Mouse (Mus musculus) hindbrain, embryonic 13.5 days (tissue): ENCODE measurements around the gene Igfbp2. TPM values are rescaled to one million over a fixed set of nuclear protein-coding genes. Genes with fewer than 3 reads are reported as not detected.

Experiments used
- ATAC-seq: fragments of 200-750 bp; cut with Nextera tagmentation; 2 replicates; pipeline ENCODE4 v1.8.0; 2017; ENCODE audit warnings: moderate TSS enrichment; ENCODE audit not compliant: low FRiP score
- H3K27ac ChIP-seq: fragments of 300-500 bp; sonication (generic); 2 replicates; pipeline ENCODE4 v1.5.1; 2015; ENCODE audit warnings: inconsistent platforms, mild to moderate bottlenecking, moderate library complexity
- H3K27me3 ChIP-seq: fragments of 300-500 bp; sonication (generic); 2 replicates; pipeline ENCODE4 v1.6.1; 2015; ENCODE audit warnings: mild to moderate bottlenecking, inconsistent platforms
- H3K36me3 ChIP-seq: fragments of 300-500 bp; sonication (generic); 2 replicates; pipeline ENCODE4 v1.6.1; 2015; ENCODE audit warnings: mild to moderate bottlenecking, inconsistent platforms
- H3K4me1 ChIP-seq: fragments of 300-500 bp; sonication (generic); replicated peaks from 2 replicates; pipeline ENCODE4 v1.6.1; 2015; ENCODE audit warnings: inconsistent platforms
- H3K4me2 ChIP-seq: fragments of 300-500 bp; sonication (generic); 2 replicates; pipeline ENCODE4 v1.6.1; 2015; ENCODE audit warnings: inconsistent platforms, mild to moderate bottlenecking, moderate library complexity
- H3K4me3 ChIP-seq: fragments of 300-500 bp; sonication (generic); 2 replicates; pipeline ENCODE4 v1.5.1; 2015; ENCODE audit warnings: mild to moderate bottlenecking, inconsistent platforms
- H3K9ac ChIP-seq: fragments of 300-500 bp; sonication (generic); 2 replicates; pipeline ENCODE4 v1.6.1; 2015; ENCODE audit warnings: mild to moderate bottlenecking, inconsistent platforms
- H3K9me3 ChIP-seq: fragments of 300-500 bp; sonication (generic); 2 replicates; pipeline ENCODE4 v1.6.1; 2016; ENCODE audit warnings: inconsistent platforms
- WGBS: fragments of 180-500 bp; shearing (Covaris S2); methylation state at CpG from one replicate; pipeline ENCODE4 v1.1.7; 2015; 5-methylcytosine and 5-hydroxymethylcytosine counted together
- polyA plus RNA-seq: library from polyadenylated mRNA; unstranded; fragments of >200 nt; fragmentation: Nextera tagmentation; extraction: Ambion mirVana; gene quantifications from 2 replicates; pipeline ENCODE4 v1.2.1, GENCODE M21; 2015

The Igfbp2 gene
- polyA plus RNA-seq, 1 experiment from 2014 or later = 465 TPM

- Histone ChIP-seq H3K27me3 (peaks cover 18% of the 10 kb centered on the region), H3K9ac (no peak overlapping the region), H3K27ac (no peak overlapping the region), H3K36me3 (no peaks in the 10 kb centered on the region), H3K9me3 (no peaks in the 10 kb centered on the region), H3K4me2 (peak overlapping the region; percentile 95; the same call in 1 of the 2 replicates), H3K4me1 (peaks cover 70% of the 10 kb centered on the region), H3K4me3 (no peak overlapping the region)
- ATAC-seq = no peak
These were observed 45.0 kb downstream of the Igfbp2 start for GRCm38 (mm10) chr1:72869275-72869674.

DNA sequence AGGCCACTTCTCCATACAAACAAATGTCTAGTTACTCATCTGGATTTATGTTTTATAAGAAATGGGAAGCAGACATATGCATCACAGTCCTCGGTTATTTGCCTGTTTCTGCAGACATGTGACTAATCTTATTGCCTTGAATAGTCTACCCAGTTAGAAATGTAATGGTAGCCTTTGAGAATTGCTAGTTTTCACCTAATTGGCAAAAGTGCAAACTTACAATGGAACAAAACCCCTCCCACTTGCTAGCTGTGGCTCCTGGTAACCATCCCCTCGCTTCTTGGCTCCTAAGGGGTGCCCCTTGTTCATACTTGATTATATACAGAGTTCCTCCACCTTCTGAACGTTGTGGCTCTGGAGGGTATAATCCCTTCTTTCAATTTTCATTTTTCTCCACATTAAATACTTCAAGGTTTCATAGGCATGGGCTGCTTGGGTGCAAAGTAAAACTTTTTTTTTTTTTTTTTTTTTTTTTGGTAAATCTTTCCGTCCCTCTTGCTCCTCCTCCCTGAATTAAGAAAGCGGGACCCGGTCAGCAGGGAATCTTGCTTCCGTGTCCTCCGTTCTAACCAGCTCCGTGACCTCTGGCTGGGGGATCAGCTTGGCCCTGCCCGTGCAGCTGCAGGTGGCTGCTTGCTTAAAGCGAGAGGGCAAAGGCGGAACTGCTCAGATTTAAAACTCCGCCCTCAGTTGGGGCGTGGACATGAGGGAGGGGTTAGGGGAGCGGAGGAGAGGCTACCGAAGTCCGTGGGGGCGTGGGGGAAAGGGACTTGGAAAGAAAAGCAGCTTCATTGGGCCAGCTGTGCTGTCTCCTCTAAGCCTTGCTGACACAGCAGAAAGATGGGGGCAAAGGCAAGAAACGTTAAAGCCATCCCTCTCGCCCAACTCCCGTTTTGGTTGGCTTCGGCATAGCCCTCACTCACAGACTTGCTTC lies 45.6 kb downstream of the Igfbp2 start:
- H3K36me3 ChIP-seq = no peaks in the 10 kb centered on the region
- H3K4me2 ChIP-seq = peak overlapping the region; percentile 95
- peak overlapping the region; percentile 70 for H3K9ac ChIP-seq
- peak overlapping the region; percentile 57 for H3K4me3 ChIP-seq
- H3K27me3 ChIP-seq = peaks cover 25% of the 10 kb centered on the region
- WGBS = 6% methylated on average over 22 of the region's 22 CpGs
- no peaks in the 10 kb centered on the region for H3K9me3 ChIP-seq
- H3K4me1 ChIP-seq = peaks cover 74% of the 10 kb centered on the region
- peak overlapping the region; percentile 69 for H3K27ac ChIP-seq
- ATAC-seq = no peak

DNA sequence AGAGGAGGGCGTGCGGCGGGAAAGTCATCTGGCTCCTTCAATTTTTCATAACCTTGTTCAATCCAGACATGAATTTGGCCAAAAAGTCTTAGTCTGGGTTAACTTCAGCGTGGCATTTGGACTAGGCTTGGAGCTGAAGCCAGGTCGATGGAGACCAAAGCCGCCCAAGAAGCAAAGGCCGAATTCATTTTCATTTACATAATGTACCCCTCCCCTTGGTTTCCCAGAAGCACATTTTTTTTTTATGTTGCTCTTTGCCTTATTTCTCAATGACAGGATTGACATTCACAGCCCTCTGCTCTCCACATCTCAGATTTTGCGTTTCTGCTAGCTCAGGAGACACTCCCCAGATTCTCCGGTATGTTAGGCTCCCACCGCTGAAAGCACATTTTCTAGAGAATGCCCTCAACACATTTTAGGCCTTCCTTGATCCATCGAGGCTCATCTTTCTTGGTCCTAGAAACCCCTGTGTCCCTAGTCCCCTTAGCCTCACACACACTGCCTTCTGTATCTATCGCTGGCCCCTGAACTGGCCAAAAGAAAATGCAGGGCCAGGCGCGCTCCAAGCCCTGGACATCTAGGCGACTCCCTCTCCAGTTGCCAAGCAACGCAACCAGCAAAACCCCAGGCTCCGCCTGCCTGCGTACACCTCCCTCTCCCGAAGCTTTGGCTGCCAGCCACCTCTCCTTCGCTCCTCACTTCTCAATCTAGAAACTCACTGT lies 46.5 kb downstream of the Igfbp2 start:
- WGBS = under 1% methylated on average over 20 of the region's 20 CpGs
- H3K9me3 ChIP-seq = no peaks in the 10 kb centered on the region
- ATAC-seq = peak; percentile 50
- no peaks in the 10 kb centered on the region for H3K36me3 ChIP-seq
- H3K27me3 ChIP-seq = peaks cover 33% of the 10 kb centered on the region
- peak overlapping the region; percentile 57 for H3K4me3 ChIP-seq
- H3K4me2 ChIP-seq = peak overlapping the region; percentile 95
- H3K9ac ChIP-seq = peak overlapping the region; percentile 70
- peak overlapping the region; percentile 69 for H3K27ac ChIP-seq
- H3K4me1 ChIP-seq = peaks cover 79% of the 10 kb centered on the region

- H3K36me3 ChIP-seq = no peaks in the 10 kb centered on the region
- H3K27ac ChIP-seq = peak overlapping the region; percentile 88
- no peaks in the 10 kb centered on the region for H3K9me3 ChIP-seq
- peaks cover 36% of the 10 kb centered on the region for H3K27me3 ChIP-seq
- H3K4me2 ChIP-seq = peak overlapping the region; percentile 95
- H3K9ac ChIP-seq = peak overlapping the region; percentile 70
- WGBS = 0% methylated on average over 6 of the region's 6 CpGs
- H3K4me1 ChIP-seq = peaks cover 75% of the 10 kb centered on the region
- ATAC-seq = no peak
- peak overlapping the region; percentile 57 for H3K4me3 ChIP-seq
These were observed 47.0 kb downstream of the Igfbp2 start for GRCm38 (mm10) chr1:72871337-72871696.

GRCm38 (mm10) chr1:72871697-72872411 lies 47.6 kb downstream of the Igfbp2 start:
- Histone ChIP-seq H3K4me3 (peak overlapping the region; percentile 57), H3K4me2 (peak overlapping the region; percentile 95), H3K4me1 (peaks cover 69% of the 10 kb centered on the region), H3K9me3 (no peaks in the 10 kb centered on the region), H3K9ac (peak overlapping the region; percentile 70), H3K27ac (peak overlapping the region; percentile 88), H3K27me3 (peaks cover 42% of the 10 kb centered on the region), H3K36me3 (no peaks in the 10 kb centered on the region)
- peak; percentile 14 for ATAC-seq
- under 1% methylated on average over 34 of the region's 34 CpGs for WGBS

DNA sequence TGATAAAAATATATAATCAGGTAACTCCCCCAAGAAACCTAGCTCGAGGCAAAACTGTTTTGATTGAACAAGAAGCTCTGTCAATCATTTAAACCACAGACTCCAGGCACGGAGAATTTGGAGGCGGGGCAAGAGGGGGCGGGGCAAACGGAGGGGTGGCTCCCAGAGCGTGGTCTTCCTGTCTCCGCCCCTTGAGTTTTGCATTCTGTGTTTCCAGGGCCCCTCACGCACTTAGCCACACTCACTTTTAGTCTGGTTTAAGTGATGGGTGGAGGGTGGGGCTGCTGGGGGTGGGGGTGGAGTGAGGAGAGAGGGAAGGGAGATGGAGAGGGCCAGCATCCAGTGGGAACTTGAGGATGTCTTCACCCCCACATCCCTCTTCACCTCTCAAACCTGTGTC lies 48.2 kb downstream of the Igfbp2 start:
- WGBS = 0% methylated on average over 8 of the region's 8 CpGs
- Histone ChIP-seq H3K27ac (peak overlapping the region; percentile 42; the same call in 1 of the 2 replicates), H3K4me3 (peak overlapping the region; percentile 57), H3K36me3 (no peaks in the 10 kb centered on the region), H3K4me1 (peaks cover 65% of the 10 kb centered on the region), H3K27me3 (peaks cover 48% of the 10 kb centered on the region), H3K9me3 (no peaks in the 10 kb centered on the region), H3K9ac (0 out of 2 replicates have a peak overlapping the region, but pooled peaks have one; percentile 78), H3K4me2 (peak overlapping the region; percentile 95)
- ATAC-seq = peak; percentile 50

DNA sequence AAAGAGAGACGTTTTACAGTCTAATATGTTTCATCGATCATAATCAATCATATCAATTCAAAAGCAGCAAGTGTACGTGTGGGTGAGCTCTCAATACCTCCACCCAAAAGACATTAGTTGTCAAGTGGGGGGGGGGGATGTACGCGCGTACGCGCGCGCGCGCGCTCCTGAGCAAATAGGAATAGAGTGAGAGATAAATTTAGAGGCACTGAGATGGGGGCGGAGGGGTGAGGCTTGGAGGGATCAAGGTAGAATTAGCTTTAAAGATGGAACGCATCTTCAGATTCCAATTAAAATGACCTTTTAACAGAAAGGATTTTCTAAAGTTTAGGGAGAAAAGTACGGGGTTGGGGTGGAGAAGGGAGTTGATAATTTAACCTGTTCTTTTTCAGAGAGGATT lies 48.8 kb downstream of the Igfbp2 start:
- peaks cover 65% of the 10 kb centered on the region for H3K4me1 ChIP-seq
- peak overlapping the region; percentile 78 for H3K9ac ChIP-seq
- peak overlapping the region; percentile 57 for H3K4me3 ChIP-seq
- ATAC-seq = no peak
- H3K27me3 ChIP-seq = peaks cover 50% of the 10 kb centered on the region
- no peaks in the 10 kb centered on the region for H3K36me3 ChIP-seq
- H3K9me3 ChIP-seq = no peaks in the 10 kb centered on the region
- peak overlapping the region; percentile 83 for H3K27ac ChIP-seq
- WGBS = under 1% methylated on average over 16 of the region's 16 CpGs
- peak overlapping the region; percentile 95 for H3K4me2 ChIP-seq

- peaks cover 50% of the 10 kb centered on the region for H3K27me3 ChIP-seq
- H3K4me2 ChIP-seq = peak overlapping the region; percentile 95
- H3K9ac ChIP-seq = peak overlapping the region; percentile 78
- no peaks in the 10 kb centered on the region for H3K36me3 ChIP-seq
- under 1% methylated on average over 43 of the region's 43 CpGs for WGBS
- H3K27ac ChIP-seq = peak overlapping the region; percentile 83
- H3K9me3 ChIP-seq = no peaks in the 10 kb centered on the region
- H3K4me3 ChIP-seq = peak overlapping the region; percentile 57
- ATAC-seq = 0 out of 2 replicates have a peak, but pooled peaks have one; percentile 7
- peaks cover 68% of the 10 kb centered on the region for H3K4me1 ChIP-seq
These were observed 49.4 kb downstream of the Igfbp2 start for GRCm38 (mm10) chr1:72873511-72874286.

DNA sequence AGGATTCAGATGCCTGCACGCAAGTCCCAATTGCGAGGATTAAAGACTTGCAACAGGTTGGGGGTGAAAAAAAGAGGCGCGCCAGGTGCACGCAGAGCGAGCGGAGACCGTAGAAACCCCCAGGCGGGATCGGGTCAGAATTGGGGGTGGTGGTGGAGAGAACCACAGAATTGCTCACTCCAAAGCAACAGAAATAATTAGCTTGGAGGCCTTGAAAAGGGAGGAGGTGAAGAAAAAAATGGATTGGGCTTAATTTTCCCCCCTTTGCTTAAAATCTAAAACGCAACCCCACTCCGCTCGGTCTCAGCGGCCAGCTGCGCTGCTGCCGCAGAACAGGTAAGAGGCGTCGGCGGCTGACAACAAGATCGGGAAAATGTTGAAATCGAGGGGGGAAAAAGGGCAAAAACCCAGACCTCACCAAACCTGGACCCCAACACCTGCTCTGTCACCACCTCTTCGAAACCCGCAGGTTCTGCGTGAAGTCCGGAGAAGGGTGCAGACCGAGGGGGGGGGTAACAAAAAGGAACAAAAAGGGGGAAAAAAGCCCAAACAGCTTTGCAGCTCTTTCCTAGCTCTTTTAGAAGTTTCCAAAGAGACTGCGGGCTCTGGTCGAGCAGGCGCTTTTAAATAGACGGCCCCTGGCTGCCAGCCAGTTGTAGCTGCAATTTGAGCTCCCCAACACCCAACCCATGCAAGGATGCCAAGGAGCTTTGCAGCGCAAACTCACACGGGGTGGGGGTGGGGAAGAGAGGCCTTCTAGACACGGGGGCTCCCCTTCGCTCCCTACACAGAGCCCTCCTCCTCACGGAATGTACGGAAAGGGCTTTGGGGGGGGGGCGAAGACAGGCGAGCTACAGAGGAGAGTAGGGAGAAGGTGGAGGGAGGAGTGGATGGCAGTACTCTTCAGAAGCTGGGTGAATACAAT lies 50.2 kb downstream of the Igfbp2 start, which contains the start of gene Igfbp5:
TSS of gene Igfbp5 (minus strand) at position 598 of the 925 bp plus-strand sequence.
- Histone ChIP-seq H3K4me3 (peak within 1 kb of the TSS; percentile 57), H3K27ac (peak within 1 kb of the TSS; percentile 83), H3K36me3 (no peaks in the 10 kb centered on the region), H3K9me3 (no peaks in the 10 kb centered on the region), H3K9ac (peak within 1 kb of the TSS; percentile 78), H3K4me2 (peak within 1 kb of the TSS; percentile 95), H3K27me3 (peaks cover 50% of the 10 kb centered on the region), H3K4me1 (peaks cover 60% of the 10 kb centered on the region)
- WGBS = under 1% methylated on average over 38 of the region's 38 CpGs
- peak; percentile 26 for ATAC-seq

- peak overlapping the region; percentile 95 for H3K4me2 ChIP-seq
- H3K9me3 ChIP-seq = no peaks in the 10 kb centered on the region
- H3K27ac ChIP-seq = no peak overlapping the region
- no peak for ATAC-seq
- H3K27me3 ChIP-seq = peaks cover 50% of the 10 kb centered on the region
- no peaks in the 10 kb centered on the region for H3K36me3 ChIP-seq
- no peak overlapping the region for H3K9ac ChIP-seq
- peaks cover 49% of the 10 kb centered on the region for H3K4me1 ChIP-seq
- WGBS = 3% methylated on average over 3 of the region's 3 CpGs
- no peak overlapping the region for H3K4me3 ChIP-seq
These were observed 51.4 kb downstream of the Igfbp2 start for GRCm38 (mm10) chr1:72875708-72876107.
